Mouse (Mus musculus): ENCODE data around the gene Proser2. TPM values are rescaled to one million over a fixed set of nuclear protein-coding genes. Genes with fewer than 3 reads are reported as not detected.

The Proser2 gene
- polyA plus RNA-seq, 1 experiment: 9.3 TPM

DNA sequence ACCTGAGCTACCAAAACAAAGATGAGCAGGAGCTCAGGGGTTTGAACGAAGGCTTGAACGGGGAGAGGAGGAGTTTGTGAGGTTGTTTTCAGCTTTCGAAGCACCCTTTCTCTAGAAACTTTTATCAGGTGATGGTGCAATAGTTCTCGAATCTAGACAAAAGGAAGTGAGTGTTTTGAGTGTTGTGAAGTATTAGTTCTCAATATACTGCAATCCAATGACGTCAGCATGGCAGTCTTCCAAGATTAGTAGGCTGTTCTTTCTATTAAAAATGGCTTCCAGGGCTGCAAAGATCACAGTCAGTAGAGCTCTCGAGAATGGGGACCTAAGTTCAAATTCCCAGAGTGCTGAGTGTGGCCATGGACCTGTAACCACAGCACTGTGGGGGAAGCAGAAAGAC lies 35.8 kb upstream of the Proser2 start:
- Histone ChIP-seq H3K36me3 (ENCODE audit: control insufficient read depth, insufficient read depth, low read length) (no peaks in the 10 kb centered on the region), H3K27ac (ENCODE audit: insufficient read depth, low read depth, low read length) (no peak overlapping the region), H3K4me1 (ENCODE audit: control insufficient read depth, insufficient read depth, insufficient read length, low read length) (peaks cover 16% of the 10 kb centered on the region; the same call in 1 of the 2 replicates), H3K4me3 (ENCODE audit: low read depth, low read length) (no peak overlapping the region), H3K27me3 (ENCODE audit: control insufficient read depth, insufficient read depth, low read length) (no peaks in the 10 kb centered on the region)
- TF ChIP-seq POLR2A (IDR thresholded peaks at IDR 0.05; ENCODE audit: low read depth, low read length): no peak
- TF ChIP-seq CTCF (IDR thresholded peaks at IDR 0.05; ENCODE audit: extremely low read depth, insufficient read length, insufficient replicate concordance, low read depth, low read length): no peak
- WGBS: 30% methylated on average over 6 of the region's 6 CpGs

DNA sequence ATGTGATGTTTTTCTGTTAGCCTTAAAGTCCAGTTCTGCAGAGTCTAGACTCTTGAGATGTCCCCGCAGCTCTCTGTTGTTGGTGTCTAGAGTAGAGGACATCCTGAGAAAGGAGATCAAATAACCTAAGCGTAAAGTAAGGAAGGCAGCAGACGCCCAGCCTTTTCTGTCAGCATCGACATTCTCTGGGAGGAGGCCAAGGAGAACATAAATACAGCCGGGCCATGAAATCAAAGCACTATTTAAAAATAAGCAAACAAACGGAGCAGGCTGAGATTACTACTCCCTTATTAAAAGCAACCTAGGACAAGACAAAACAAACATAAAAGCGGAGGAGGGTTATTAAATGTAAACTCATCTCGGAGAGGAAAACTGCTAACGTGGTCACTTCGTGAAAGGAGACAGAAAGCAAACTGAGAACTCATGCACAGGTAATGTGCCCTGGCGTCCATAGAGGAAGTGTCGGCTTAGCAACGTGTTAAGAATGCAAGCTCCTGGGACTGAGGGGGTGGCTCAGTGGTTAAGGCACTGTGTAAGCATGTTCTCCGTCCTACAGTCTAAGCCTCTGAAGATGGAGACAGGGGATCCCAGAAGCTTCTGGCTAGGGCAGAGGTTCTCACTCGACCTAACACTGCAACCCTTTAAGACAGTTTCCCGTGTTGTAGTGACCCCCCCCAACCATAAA lies 34.7 kb upstream of the Proser2 start:
- peaks cover 20% of the 10 kb centered on the region; the same call in 1 of the 2 replicates for H3K4me1 ChIP-seq (ENCODE audit: control insufficient read depth, insufficient read depth, insufficient read length, low read length)
- no peaks in the 10 kb centered on the region for H3K27me3 ChIP-seq (ENCODE audit: control insufficient read depth, insufficient read depth, low read length)
- no peak for TF ChIP-seq POLR2A (IDR thresholded peaks at IDR 0.05; ENCODE audit: low read depth, low read length)
- TF ChIP-seq CTCF (IDR thresholded peaks at IDR 0.05; ENCODE audit: extremely low read depth, insufficient read length, insufficient replicate concordance, low read depth, low read length): no peak
- H3K4me3 ChIP-seq (ENCODE audit: low read depth, low read length): no peak overlapping the region
- WGBS: 42% methylated on average over 16 of the region's 16 CpGs
- H3K27ac ChIP-seq (ENCODE audit: insufficient read depth, low read depth, low read length): no peak overlapping the region
- H3K36me3 ChIP-seq (ENCODE audit: control insufficient read depth, insufficient read depth, low read length): no peaks in the 10 kb centered on the region

DNA sequence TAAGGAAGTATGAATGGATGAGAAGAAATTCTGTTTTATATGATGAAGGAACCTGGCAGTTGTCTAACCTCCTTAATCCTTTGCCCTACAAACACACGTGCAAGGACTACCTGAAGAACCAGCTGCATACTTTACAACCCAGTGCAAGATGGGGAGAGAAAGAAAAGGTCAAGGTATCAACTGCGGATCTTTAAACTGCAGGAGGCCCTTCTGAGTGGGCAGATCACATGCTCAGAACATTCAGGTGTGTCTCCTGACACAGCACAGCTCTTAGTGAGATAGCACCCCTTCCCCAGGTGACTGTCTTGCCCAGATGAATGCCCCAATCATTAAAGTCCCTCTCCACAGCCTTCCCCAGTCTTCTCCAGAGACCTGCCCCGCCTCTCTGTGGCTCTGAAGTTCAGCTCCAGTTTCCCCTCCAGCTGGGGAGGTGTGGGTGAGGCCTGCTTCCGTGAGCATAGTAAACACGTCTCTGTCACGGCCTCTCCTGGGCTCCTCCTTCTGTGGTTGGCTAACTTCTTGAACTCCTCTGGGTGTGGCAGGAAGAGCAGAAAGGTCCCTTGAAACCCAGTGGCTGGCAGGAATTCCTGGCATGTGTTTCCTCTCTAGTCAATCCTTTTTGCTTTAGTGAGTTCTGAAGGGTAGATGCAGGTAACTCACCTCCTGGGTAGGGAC lies 32.5 kb upstream of the Proser2 start:
- Histone ChIP-seq H3K4me3 (ENCODE audit: low read depth, low read length) (peak overlapping the region; percentile 29), H3K36me3 (ENCODE audit: control insufficient read depth, insufficient read depth, low read length) (no peaks in the 10 kb centered on the region), H3K4me1 (ENCODE audit: control insufficient read depth, insufficient read depth, insufficient read length, low read length) (peaks cover 26% of the 10 kb centered on the region; the same call in 1 of the 2 replicates), H3K27me3 (ENCODE audit: control insufficient read depth, insufficient read depth, low read length) (no peaks in the 10 kb centered on the region), H3K27ac (ENCODE audit: insufficient read depth, low read depth, low read length) (peak overlapping the region; percentile 68)
- TF ChIP-seq POLR2A (IDR thresholded peaks at IDR 0.05; ENCODE audit: low read depth, low read length) (no peak), CTCF (IDR thresholded peaks at IDR 0.05; ENCODE audit: extremely low read depth, insufficient read length, insufficient replicate concordance, low read depth, low read length) (no peak)
- WGBS: 24% methylated on average over 6 of the region's 6 CpGs

DNA sequence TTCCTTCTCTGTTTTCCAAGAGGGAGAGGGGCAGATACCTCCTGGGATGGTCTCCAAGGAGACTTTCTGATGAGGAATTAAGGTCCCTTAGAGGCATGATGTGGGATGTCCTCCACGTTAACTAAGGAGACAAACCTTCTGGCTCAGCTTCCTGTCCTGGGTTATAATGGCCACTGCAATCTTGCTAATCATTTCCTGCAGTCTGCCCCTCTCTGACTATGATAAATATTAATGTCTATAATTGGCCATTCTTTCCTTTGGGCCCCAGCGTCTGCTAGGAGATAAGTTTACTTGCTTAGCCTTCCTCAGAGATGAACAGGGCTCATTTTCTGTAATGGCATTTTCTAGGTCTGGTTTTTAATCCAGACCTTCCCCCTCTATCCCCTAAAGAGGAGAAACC lies 29.7 kb upstream of the Proser2 start:
- H3K4me3 ChIP-seq (ENCODE audit: low read depth, low read length): no peak overlapping the region
- peaks cover 27% of the 10 kb centered on the region; the same call in 1 of the 2 replicates for H3K4me1 ChIP-seq (ENCODE audit: control insufficient read depth, insufficient read depth, insufficient read length, low read length)
- H3K27ac ChIP-seq (ENCODE audit: insufficient read depth, low read depth, low read length): no peak overlapping the region
- TF ChIP-seq POLR2A (IDR thresholded peaks at IDR 0.05; ENCODE audit: low read depth, low read length): no peak
- TF ChIP-seq CTCF (IDR thresholded peaks at IDR 0.05; ENCODE audit: extremely low read depth, insufficient read length, insufficient replicate concordance, low read depth, low read length): no peak
- WGBS: 25% methylated on average over 2 of the region's 2 CpGs
- H3K27me3 ChIP-seq (ENCODE audit: control insufficient read depth, insufficient read depth, low read length): no peaks in the 10 kb centered on the region
- H3K36me3 ChIP-seq (ENCODE audit: control insufficient read depth, insufficient read depth, low read length): no peaks in the 10 kb centered on the region

DNA sequence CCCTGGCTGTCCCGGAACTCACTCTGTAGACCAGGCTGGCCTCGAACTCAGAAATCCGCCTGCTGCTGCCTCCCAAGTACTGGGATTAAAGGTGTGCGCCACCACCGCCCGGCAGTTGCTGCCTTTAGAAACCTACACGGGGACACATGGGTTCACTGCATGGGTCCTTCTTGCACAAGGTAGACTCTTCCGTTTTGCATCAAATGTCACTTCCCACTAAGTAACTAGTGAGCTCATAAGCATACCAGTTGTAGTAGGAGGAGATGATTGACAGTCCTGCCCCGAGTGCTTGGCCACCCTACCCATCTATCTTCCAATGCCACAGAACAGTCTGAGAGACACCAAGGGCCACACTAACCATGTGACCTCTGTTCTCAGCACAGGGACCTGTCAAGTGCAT lies 29.2 kb upstream of the Proser2 start:
- Histone ChIP-seq H3K27ac (ENCODE audit: insufficient read depth, low read depth, low read length) (no peak overlapping the region), H3K27me3 (ENCODE audit: control insufficient read depth, insufficient read depth, low read length) (no peaks in the 10 kb centered on the region), H3K36me3 (ENCODE audit: control insufficient read depth, insufficient read depth, low read length) (no peaks in the 10 kb centered on the region), H3K4me3 (ENCODE audit: low read depth, low read length) (no peak overlapping the region), H3K4me1 (ENCODE audit: control insufficient read depth, insufficient read depth, insufficient read length, low read length) (peaks cover 27% of the 10 kb centered on the region; the same call in 1 of the 2 replicates)
- TF ChIP-seq CTCF (IDR thresholded peaks at IDR 0.05; ENCODE audit: extremely low read depth, insufficient read length, insufficient replicate concordance, low read depth, low read length) (no peak), POLR2A (IDR thresholded peaks at IDR 0.05; ENCODE audit: low read depth, low read length) (no peak)
- WGBS: 85% methylated on average over 9 of the region's 9 CpGs

DNA sequence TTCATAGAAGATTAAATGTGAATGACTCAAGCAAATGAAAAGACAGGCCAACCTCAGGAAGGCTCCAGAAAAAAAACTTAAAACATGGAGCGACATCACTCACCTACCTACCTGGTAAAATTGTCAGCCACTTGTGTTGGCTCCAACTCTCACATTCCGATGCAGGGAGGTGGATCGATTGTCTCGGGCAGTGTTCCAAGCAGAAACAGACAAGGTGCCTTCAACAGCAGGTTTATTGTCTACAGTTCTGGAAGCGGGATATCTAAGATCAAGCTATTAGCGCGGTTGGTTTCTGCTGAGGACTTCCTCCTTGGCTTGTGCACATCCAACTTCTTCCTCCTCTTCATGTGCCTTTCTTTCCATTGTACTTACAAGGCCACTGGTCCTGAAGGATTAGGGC lies 27.6 kb upstream of the Proser2 start:
- no peaks in the 10 kb centered on the region for H3K27me3 ChIP-seq (ENCODE audit: control insufficient read depth, insufficient read depth, low read length)
- WGBS: 21% methylated on average over 7 of the region's 7 CpGs
- TF ChIP-seq CTCF (IDR thresholded peaks at IDR 0.05; ENCODE audit: extremely low read depth, insufficient read length, insufficient replicate concordance, low read depth, low read length) (no peak), POLR2A (IDR thresholded peaks at IDR 0.05; ENCODE audit: low read depth, low read length) (no peak)
- peak overlapping the region; percentile 59; the same call in 1 of the 2 replicates for H3K27ac ChIP-seq (ENCODE audit: insufficient read depth, low read depth, low read length)
- no peak overlapping the region for H3K4me3 ChIP-seq (ENCODE audit: low read depth, low read length)
- H3K4me1 ChIP-seq (ENCODE audit: control insufficient read depth, insufficient read depth, insufficient read length, low read length): peaks cover 21% of the 10 kb centered on the region; the same call in 1 of the 2 replicates
- H3K36me3 ChIP-seq (ENCODE audit: control insufficient read depth, insufficient read depth, low read length): no peaks in the 10 kb centered on the region

DNA sequence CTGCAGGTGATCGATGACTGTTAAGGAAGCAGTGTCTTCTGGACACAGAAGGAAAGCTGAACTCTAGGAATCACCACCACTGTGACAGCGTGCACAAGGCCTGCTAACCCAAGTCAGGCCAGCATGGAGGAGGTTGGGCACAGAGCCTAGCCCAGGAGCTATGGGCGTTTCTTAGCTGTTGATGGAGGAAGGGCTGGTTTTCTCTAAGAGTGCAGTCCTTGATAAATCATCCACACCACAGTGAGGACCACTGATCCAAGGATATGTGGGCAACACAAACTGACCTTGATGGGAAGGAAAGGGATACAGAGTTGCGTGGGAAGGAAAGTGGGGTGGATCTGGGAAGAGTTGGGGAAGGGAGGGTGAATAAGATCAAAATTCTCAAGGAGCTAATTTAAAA lies 27.2 kb upstream of the Proser2 start:
- H3K27me3 ChIP-seq (ENCODE audit: control insufficient read depth, insufficient read depth, low read length): no peaks in the 10 kb centered on the region
- H3K4me3 ChIP-seq (ENCODE audit: low read depth, low read length): no peak overlapping the region
- H3K27ac ChIP-seq (ENCODE audit: insufficient read depth, low read depth, low read length): no peak overlapping the region
- 40% methylated on average over 4 of the region's 4 CpGs for WGBS
- peaks cover 21% of the 10 kb centered on the region; the same call in 1 of the 2 replicates for H3K4me1 ChIP-seq (ENCODE audit: control insufficient read depth, insufficient read depth, insufficient read length, low read length)
- no peaks in the 10 kb centered on the region for H3K36me3 ChIP-seq (ENCODE audit: control insufficient read depth, insufficient read depth, low read length)
- no peak for TF ChIP-seq CTCF (IDR thresholded peaks at IDR 0.05; ENCODE audit: extremely low read depth, insufficient read length, insufficient replicate concordance, low read depth, low read length)
- no peak for TF ChIP-seq POLR2A (IDR thresholded peaks at IDR 0.05; ENCODE audit: low read depth, low read length)
